Mouse (Mus musculus) embryonic fibroblast, embryonic 13.5 days (primary cell): ENCODE measurements around the gene Scn10a.

Source experiments
- CTCF ChIP-seq: IDR thresholded peaks from 2 replicates; pipeline ENCODE4 v1.5.1; 2011; ENCODE audit warnings: mild to moderate bottlenecking, control low read depth, low read length, moderate library complexity, borderline replicate concordance; ENCODE audit not compliant: insufficient read depth
- POLR2A ChIP-seq: IDR thresholded peaks from 2 replicates; pipeline ENCODE4 v1.6.1; 2011; ENCODE audit warnings: low read depth, mild to moderate bottlenecking, control low read depth, low read length, moderate library complexity

DNA sequence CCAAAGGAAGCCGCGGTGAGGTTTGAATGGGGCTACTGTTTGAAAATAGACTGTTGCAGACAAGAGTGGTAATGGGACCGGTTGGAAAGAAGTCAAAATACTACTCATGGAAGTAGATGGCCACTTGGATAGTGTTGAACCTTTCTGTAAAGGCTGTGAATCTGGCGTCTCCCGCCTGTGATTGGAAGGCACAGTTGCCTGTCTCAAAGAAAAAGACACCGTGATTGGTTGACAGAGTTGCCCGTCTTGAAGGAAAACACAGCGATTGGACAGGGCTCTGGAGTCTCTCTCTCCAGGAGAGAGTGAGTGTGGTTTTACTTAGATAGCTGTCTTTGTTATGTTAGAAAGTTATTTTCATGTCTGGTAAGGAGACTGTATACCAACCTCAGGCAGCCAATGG lies 121.8 kb downstream of the Scn10a start:
- TF ChIP-seq CTCF (no peak), POLR2A (no peak)
